Mouse (Mus musculus) liver, embryonic 15.5 days (tissue): ENCODE data around the gene Pias4. TPM values are rescaled to one million over a fixed set of nuclear protein-coding genes. Genes with fewer than 3 reads are reported as not detected.

Experiments used
- ATAC-seq: fragments of 200-750 bp; cut with Nextera tagmentation; 2 replicates; pipeline ENCODE4 v1.8.0; 2017; ENCODE audit warnings: moderate number of reproducible peaks, mild to moderate bottlenecking, moderate library complexity; ENCODE audit not compliant: insufficient read depth
- H3K27ac ChIP-seq: fragments of 300-500 bp; sonication (generic); replicated peaks from 2 replicates; pipeline ENCODE4 v1.5.1; 2015; ENCODE audit warnings: mild to moderate bottlenecking, inconsistent platforms
- H3K27me3 ChIP-seq: fragments of 300-500 bp; sonication (generic); 2 replicates; pipeline ENCODE4 v1.6.1; 2015; ENCODE audit warnings: mild to moderate bottlenecking, inconsistent platforms
- H3K36me3 ChIP-seq: fragments of 300-500 bp; sonication (generic); replicated peaks from 2 replicates; pipeline ENCODE4 v1.6.1; 2015; ENCODE audit warnings: moderate library complexity, mild to moderate bottlenecking, inconsistent platforms
- H3K4me1 ChIP-seq: fragments of 300-500 bp; sonication (generic); replicated peaks from 2 replicates; pipeline ENCODE4 v1.6.1; 2015; ENCODE audit warnings: inconsistent platforms
- H3K4me2 ChIP-seq: fragments of 300-500 bp; sonication (generic); 2 replicates; pipeline ENCODE4 v1.6.1; 2015; ENCODE audit warnings: moderate library complexity, mild to moderate bottlenecking, inconsistent platforms
- H3K4me3 ChIP-seq: fragments of 300-500 bp; sonication (generic); replicated peaks from 2 replicates; pipeline ENCODE4 v1.5.1; 2015; ENCODE audit warnings: mild to moderate bottlenecking, inconsistent platforms
- H3K9ac ChIP-seq: fragments of 300-500 bp; sonication (generic); 2 replicates; pipeline ENCODE4 v1.6.1; 2015; ENCODE audit warnings: moderate library complexity, mild to moderate bottlenecking, inconsistent platforms
- H3K9me3 ChIP-seq: fragments of 300-500 bp; sonication (generic); replicated peaks from 2 replicates; pipeline ENCODE4 v1.6.1; 2016; ENCODE audit warnings: inconsistent platforms
- WGBS: fragments of 180-500 bp; shearing (Covaris S2); methylation state at CpG from one replicate; pipeline ENCODE4 v1.1.7; 2015; ENCODE audit warnings: mixed read lengths; ENCODE audit not compliant: insufficient replicate concordance; 5-methylcytosine and 5-hydroxymethylcytosine counted together
- microRNA-seq: library from miRNA; unstranded; fragments of <30 nt; microRNA quantifications from one replicate; pipeline ENCODE4, GENCODE M21; 2016
- polyA plus RNA-seq: library from polyadenylated mRNA; unstranded; fragments of >200 nt; fragmentation: Nextera tagmentation; extraction: Ambion mirVana; gene quantifications from 2 replicates; pipeline ENCODE4 v1.2.1, GENCODE M21; 2015

Pias4 gene
- polyA plus RNA-seq, 1 experiment from 2014 or later: 26.0 TPM

- WGBS: under 1% methylated on average over 35 of the region's 35 CpGs
- ATAC-seq: peak; percentile 85
- H3K4me3 ChIP-seq: peak overlapping the region; percentile 98
- no peaks in the 10 kb centered on the region for H3K9me3 ChIP-seq
- H3K27ac ChIP-seq: peak overlapping the region; percentile 100
- peak overlapping the region; percentile 89 for H3K4me2 ChIP-seq
- peaks cover 31% of the 10 kb centered on the region for H3K36me3 ChIP-seq
- no peaks in the 10 kb centered on the region for H3K27me3 ChIP-seq
- peaks cover 79% of the 10 kb centered on the region for H3K4me1 ChIP-seq
- peak overlapping the region; percentile 98 for H3K9ac ChIP-seq
Observed at GRCm38 (mm10) chr10:81106113-81106721, 61.5 kb downstream of the Pias4 start.

GRCm38 (mm10) chr10:81105565-81106112, 62.1 kb downstream of the Pias4 start, which contains the start of gene Map2k2:
Gene Map2k2, plus strand, starts transcription at chr10:81105915.
- Histone ChIP-seq H3K4me2 (peak within 1 kb of the TSS; percentile 89), H3K4me3 (peak within 1 kb of the TSS; percentile 98), H3K27me3 (no peaks in the 10 kb centered on the region), H3K4me1 (peaks cover 79% of the 10 kb centered on the region), H3K36me3 (peaks cover 25% of the 10 kb centered on the region), H3K27ac (peak within 1 kb of the TSS; percentile 100), H3K9ac (peak within 1 kb of the TSS; percentile 98), H3K9me3 (no peaks in the 10 kb centered on the region)
- ATAC-seq: peak; percentile 92
- under 1% methylated on average over 56 of the region's 56 CpGs for WGBS

Small RNAs within 50 kb of the gene (microRNA-seq; reads per million reads assigned to microRNA genes)
- gene Mir5615-1 (not detected), gene Mir5615-2 (not detected)

Other genes starting within 250 kb of the Pias4 start
- gene Lmnb2, start 249.7 kb downstream of the Pias4 start, polyA plus RNA-seq: 11.0 and 12.4 TPM in 2 replicates
- gene Gadd45b, start 237.8 kb downstream of the Pias4 start, polyA plus RNA-seq: 3.8 and 4.0 TPM in 2 replicates
- gene Gng7, start 153.0 kb downstream of the Pias4 start, polyA plus RNA-seq: 0.36 and 0.41 TPM in 2 replicates
- gene Diras1, start 142.3 kb downstream of the Pias4 start, polyA plus RNA-seq: 0.07 TPM in 1 of 2 replicates, not detected in the other
- gene Slc39a3, start 130.5 kb downstream of the Pias4 start, polyA plus RNA-seq: 5.6 and 6.5 TPM in 2 replicates
- gene Sgta, start 107.7 kb downstream of the Pias4 start, polyA plus RNA-seq: 57.0 and 62.9 TPM in 2 replicates
- gene Thop1, start 97.9 kb downstream of the Pias4 start, polyA plus RNA-seq: 19.4 and 21.1 TPM in 2 replicates
- gene Creb3l3, start 69.0 kb downstream of the Pias4 start, polyA plus RNA-seq: 32.9 and 36.3 TPM in 2 replicates
- 111 and 117 TPM in 2 replicates for gene Map2k2, start 62.0 kb downstream of the Pias4 start, polyA plus RNA-seq
- 47.6 and 56.9 TPM in 2 replicates for gene Zbtb7a, start 32.7 kb downstream of the Pias4 start, polyA plus RNA-seq
- gene Eef2, start 8.7 kb upstream of the Pias4 start, polyA plus RNA-seq: 270 and 306 TPM in 2 replicates
- gene Dapk3, start 15.1 kb upstream of the Pias4 start, polyA plus RNA-seq: 16.6 and 17.8 TPM in 2 replicates
- gene 4930442H23Rik, start 15.9 kb upstream of the Pias4 start, polyA plus RNA-seq: 0.07 TPM in 1 of 2 replicates, not detected in the other
- 0.09 TPM in 1 of 2 replicates, not detected in the other for gene Nmrk2, start 34.1 kb upstream of the Pias4 start, polyA plus RNA-seq
- not detected in 2 replicates for gene Atcay, start 62.9 kb upstream of the Pias4 start, polyA plus RNA-seq
- gene Zfr2, start 65.2 kb upstream of the Pias4 start, polyA plus RNA-seq: 0.31 TPM in 2 replicates
- 1.9 and 2.1 TPM in 2 replicates for gene Matk, start 85.0 kb upstream of the Pias4 start, polyA plus RNA-seq
- gene Mrpl54, start 99.0 kb upstream of the Pias4 start, polyA plus RNA-seq: 78.7 and 92.2 TPM in 2 replicates
- gene Apba3, start 99.0 kb upstream of the Pias4 start, polyA plus RNA-seq: 24.0 and 27.3 TPM in 2 replicates
- gene Tjp3, start 123.7 kb upstream of the Pias4 start, polyA plus RNA-seq: 0.93 and 1.4 TPM in 2 replicates
- 13.4 and 15.2 TPM in 2 replicates for gene Pip5k1c, start 125.0 kb upstream of the Pias4 start, polyA plus RNA-seq
- 24.3 and 29.5 TPM in 2 replicates for gene Cactin, start 153.2 kb upstream of the Pias4 start, polyA plus RNA-seq
- 4.0 and 5.0 TPM in 2 replicates for gene Tbxa2r, start 160.8 kb upstream of the Pias4 start, polyA plus RNA-seq
- gene Gipc3, start 175.3 kb upstream of the Pias4 start, polyA plus RNA-seq: not detected in 2 replicates
- 22.3 and 22.6 TPM in 2 replicates for gene Hmg20b, start 182.6 kb upstream of the Pias4 start, polyA plus RNA-seq
- 15.0 and 16.5 TPM in 2 replicates for gene Mfsd12, start 189.6 kb upstream of the Pias4 start, polyA plus RNA-seq
- gene 4930404N11Rik, start 197.9 kb upstream of the Pias4 start, polyA plus RNA-seq: 2.3 and 2.9 TPM in 2 replicates
- gene Fzr1, start 210.6 kb upstream of the Pias4 start, polyA plus RNA-seq: 127 and 147 TPM in 2 replicates
- 50.9 and 56.2 TPM in 2 replicates for gene Dohh, start 216.5 kb upstream of the Pias4 start, polyA plus RNA-seq
- gene Gm48551, start 216.5 kb upstream of the Pias4 start, polyA plus RNA-seq: 0.75 and 0.88 TPM in 2 replicates
- gene Gm48552, start 221.1 kb upstream of the Pias4 start, polyA plus RNA-seq: 0.56 TPM in 1 of 2 replicates, not detected in the other
- 1.9 and 2.3 TPM in 2 replicates for gene Smim24, start 225.1 kb upstream of the Pias4 start, polyA plus RNA-seq